Mouse (Mus musculus) kidney, embryonic 14.5 days (tissue): ENCODE results near the gene L1cam. TPM values are rescaled to one million over a fixed set of nuclear protein-coding genes. Genes with fewer than 3 reads are reported as not detected.

Source experiments
- ATAC-seq: fragments of 200-750 bp; cut with Nextera tagmentation; 2 replicates; pipeline ENCODE4 v1.8.0; 2017; ENCODE audit warnings: moderate number of reproducible peaks, mild to moderate bottlenecking, moderate TSS enrichment, moderate library complexity; ENCODE audit not compliant: low FRiP score, low TSS enrichment
- H3K27ac ChIP-seq: fragments of 300-500 bp; sonication (generic); 2 replicates; pipeline ENCODE4 v1.5.1; 2014; ENCODE audit warnings: low read depth, mild to moderate bottlenecking, low read length, moderate library complexity, mixed read lengths
- H3K27me3 ChIP-seq: fragments of 300-500 bp; sonication (generic); 2 replicates; pipeline ENCODE4 v1.6.1; 2014; ENCODE audit warnings: mild to moderate bottlenecking, low read length; ENCODE audit not compliant: control insufficient read depth, insufficient read depth
- H3K36me3 ChIP-seq: fragments of 300-500 bp; sonication (generic); 2 replicates; pipeline ENCODE4 v1.6.1; 2014; ENCODE audit warnings: low read length, mixed read lengths; ENCODE audit not compliant: control insufficient read depth, insufficient read depth
- H3K4me1 ChIP-seq: fragments of 300-500 bp; sonication (generic); 2 replicates; pipeline ENCODE4 v1.6.1; 2014; ENCODE audit warnings: low read length, mixed read lengths; ENCODE audit not compliant: control insufficient read depth, insufficient read depth
- H3K4me2 ChIP-seq: fragments of 300-500 bp; sonication (generic); replicated peaks from 2 replicates; pipeline ENCODE4 v1.6.1; 2014; ENCODE audit warnings: low read depth, mild to moderate bottlenecking, low read length
- H3K4me3 ChIP-seq: fragments of 300-500 bp; sonication (generic); 2 replicates; pipeline ENCODE4 v1.5.1; 2014; ENCODE audit warnings: mild to moderate bottlenecking, low read length
- H3K9ac ChIP-seq: fragments of 300-500 bp; sonication (generic); 2 replicates; pipeline ENCODE4 v1.6.1; 2014; ENCODE audit warnings: low read depth, mild to moderate bottlenecking, low read length, moderate library complexity
- H3K9me3 ChIP-seq: fragments of 300-500 bp; sonication (generic); 2 replicates; pipeline ENCODE4 v1.6.1; 2016; ENCODE audit warnings: low read length; ENCODE audit not compliant: control insufficient read depth
- WGBS: fragments of 180-500 bp; shearing (Covaris S2); extraction: QIAGEN DNeasy Blood & Tissue Kit; methylation state at CpG from one replicate; pipeline ENCODE4 v1.1.7; 2014; 5-methylcytosine and 5-hydroxymethylcytosine counted together
- polyA plus RNA-seq: library from polyadenylated mRNA; unstranded; fragments of >200 nt; fragmentation: Nextera tagmentation; extraction: Ambion mirVana; gene quantifications from 2 replicates; pipeline ENCODE4 v1.2.1, GENCODE M21; 2014

L1cam gene
- polyA plus RNA-seq, result 4.2 and 6.1 TPM in 2 replicates

DNA sequence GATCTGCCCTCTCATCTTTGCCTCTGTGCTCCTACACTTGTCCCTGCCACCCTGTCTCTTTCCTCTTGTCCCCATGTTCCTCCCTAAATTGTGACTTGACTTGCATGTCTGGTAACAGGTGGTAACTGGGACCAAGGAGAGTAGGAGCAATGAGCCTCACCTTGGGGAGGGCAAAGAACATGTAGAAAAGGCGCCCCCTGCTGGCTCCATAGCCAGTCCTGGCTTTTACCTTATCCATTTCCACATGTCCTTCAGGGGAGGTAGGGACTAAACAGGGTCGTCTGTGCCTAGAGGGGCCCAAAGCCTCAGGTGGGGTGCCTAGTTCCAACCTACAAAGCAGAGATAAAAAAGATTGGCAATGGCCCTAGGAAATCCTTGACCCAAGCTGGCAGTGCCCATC is at the start of gene L1cam:
TSS of gene L1cam (minus strand) at position 387 of the 400 bp plus-strand sequence.
- H3K4me3 ChIP-seq, result no peak within 1 kb of the TSS
- H3K9ac ChIP-seq, result no peak within 1 kb of the TSS
- 0 out of 2 replicates have a peak, but pooled peaks have one; percentile 46 for ATAC-seq
- H3K27ac ChIP-seq, result no peak within 1 kb of the TSS
- H3K36me3 ChIP-seq, result no peaks in the 10 kb centered on the region
- 14% methylated on average over 2 of the region's 2 CpGs for WGBS
- no peaks in the 10 kb centered on the region for H3K9me3 ChIP-seq
- H3K27me3 ChIP-seq, result no peaks in the 10 kb centered on the region
- no peak within 1 kb of the TSS for H3K4me2 ChIP-seq
- H3K4me1 ChIP-seq, result no peaks in the 10 kb centered on the region

DNA sequence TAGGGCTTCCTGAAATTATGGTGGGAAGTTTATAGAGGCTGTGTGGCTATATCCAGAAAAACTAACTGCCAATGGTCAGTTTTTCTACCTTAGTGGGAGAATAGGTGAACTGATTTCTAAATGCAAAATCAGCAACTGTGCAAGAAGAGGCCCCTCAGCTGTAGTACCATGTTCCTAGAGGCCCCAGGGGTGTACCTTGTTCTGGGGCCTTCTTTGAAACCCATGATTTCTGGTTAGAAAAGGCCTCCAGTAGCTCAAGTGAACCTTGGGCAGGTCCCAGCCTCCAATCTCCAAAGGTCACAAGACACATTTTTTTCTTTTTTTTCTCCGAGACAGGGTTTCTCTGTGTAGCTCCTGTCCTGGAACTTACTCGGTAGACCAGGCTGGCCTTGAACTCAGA is 46.4 kb upstream of the L1cam start:
- Histone ChIP-seq H3K36me3 (peaks cover 55% of the 10 kb centered on the region), H3K4me2 (no peak overlapping the region), H3K9ac (no peak overlapping the region), H3K4me3 (no peak overlapping the region), H3K9me3 (no peaks in the 10 kb centered on the region), H3K27me3 (no peaks in the 10 kb centered on the region), H3K4me1 (no peaks in the 10 kb centered on the region), H3K27ac (no peak overlapping the region)
- 88% methylated on average over 2 of the region's 2 CpGs for WGBS
- ATAC-seq, result no peak

DNA sequence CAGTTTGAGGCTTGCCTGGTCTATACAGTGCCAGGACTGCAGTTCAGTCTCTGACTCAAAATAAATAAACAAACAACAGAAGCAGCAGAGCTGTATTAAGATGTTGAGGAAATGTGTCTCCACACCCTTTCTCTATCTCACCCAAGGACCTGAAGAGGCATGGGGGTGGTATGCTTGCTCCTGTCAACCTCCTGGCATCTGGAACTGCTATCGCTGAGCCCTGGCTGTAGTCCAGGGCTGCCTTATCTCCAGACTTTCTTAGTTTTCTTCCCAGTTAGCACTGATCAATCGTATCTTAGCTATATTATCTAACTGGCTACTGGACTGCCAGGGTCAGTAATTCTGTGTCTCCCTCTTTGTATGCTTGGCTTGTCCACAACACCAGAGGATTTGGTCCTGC is 46.0 kb upstream of the L1cam start:
- Histone ChIP-seq H3K9ac (no peak overlapping the region), H3K27ac (no peak overlapping the region), H3K4me1 (no peaks in the 10 kb centered on the region), H3K36me3 (peaks cover 50% of the 10 kb centered on the region), H3K4me2 (no peak overlapping the region), H3K9me3 (no peaks in the 10 kb centered on the region), H3K27me3 (no peaks in the 10 kb centered on the region), H3K4me3 (no peak overlapping the region)
- 84% methylated on average over 2 of the region's 2 CpGs for WGBS
- ATAC-seq, result no peak

DNA sequence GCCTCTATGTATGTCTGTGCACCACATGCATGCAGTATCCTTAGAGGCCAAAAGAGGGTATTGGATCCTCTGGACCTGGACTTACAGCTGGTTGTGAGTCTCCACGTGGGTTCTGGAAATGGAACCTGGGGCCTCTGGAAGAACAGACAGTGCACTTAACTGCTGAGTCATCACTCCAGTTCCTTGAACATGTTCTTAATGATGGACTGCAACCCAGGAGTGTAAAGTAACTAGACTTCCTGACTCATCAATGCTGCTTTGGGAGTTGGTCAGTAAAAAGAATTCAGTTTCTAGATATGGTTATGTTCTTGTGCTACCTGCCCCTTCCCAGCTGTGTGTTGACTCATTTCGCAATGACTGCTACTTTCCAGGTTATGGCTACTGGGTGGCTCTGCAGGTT is 36.0 kb upstream of the L1cam start:
- Histone ChIP-seq H3K27ac (no peak overlapping the region), H3K36me3 (no peaks in the 10 kb centered on the region), H3K9me3 (no peaks in the 10 kb centered on the region), H3K4me3 (no peak overlapping the region), H3K27me3 (no peaks in the 10 kb centered on the region), H3K4me2 (no peak overlapping the region), H3K4me1 (no peaks in the 10 kb centered on the region), H3K9ac (no peak overlapping the region)
- 85% methylated on average over 2 of the region's 2 CpGs for WGBS
- no peak for ATAC-seq

DNA sequence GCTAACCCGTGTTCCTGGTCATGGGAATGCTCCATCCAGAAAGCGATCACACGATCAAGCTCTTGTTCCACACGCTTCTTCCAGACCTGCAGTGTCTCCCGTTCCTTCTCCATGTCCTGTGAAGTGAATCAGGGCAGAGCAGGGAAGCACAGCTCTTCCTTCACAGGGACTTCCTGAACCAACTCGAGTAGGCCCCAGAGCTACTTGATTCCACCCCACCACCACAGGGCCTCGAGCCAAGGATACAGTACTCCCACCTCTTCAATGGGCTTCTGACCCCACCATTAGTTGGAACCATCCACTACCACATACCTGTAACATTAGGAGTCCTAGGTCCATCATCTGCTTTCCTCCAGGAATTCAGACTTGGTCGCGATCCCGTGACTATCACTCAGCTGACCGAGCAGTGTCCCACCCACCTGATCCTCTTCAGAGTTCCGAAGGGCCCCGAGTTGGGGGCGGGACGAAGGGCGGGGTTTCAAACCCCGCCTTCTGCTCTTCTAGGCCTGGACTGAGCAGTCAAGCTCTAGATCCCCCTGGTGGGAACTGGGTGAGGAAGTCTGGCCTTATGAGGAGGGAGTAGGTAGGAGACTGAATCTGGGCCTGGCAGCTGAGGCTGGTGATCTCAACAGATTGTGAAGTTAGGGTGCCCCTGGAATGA is 34.6 kb upstream of the L1cam start, which contains the start of gene Renbp:
TSS of gene Renbp (minus strand) at position 449 of the 661 bp plus-strand sequence.
- no peak within 1 kb of the TSS for H3K27ac ChIP-seq
- peak; percentile 97 for ATAC-seq
- H3K9ac ChIP-seq, result 0 out of 2 replicates have a peak within 1 kb of the TSS, but pooled peaks have one; percentile 18
- peak within 1 kb of the TSS; percentile 26 for H3K4me2 ChIP-seq
- H3K36me3 ChIP-seq, result peaks cover 2% of the 10 kb centered on the region; the same call in 1 of the 2 replicates
- WGBS, result 40% methylated on average over 17 of the region's 17 CpGs
- H3K27me3 ChIP-seq, result no peaks in the 10 kb centered on the region
- peak within 1 kb of the TSS; percentile 29 for H3K4me3 ChIP-seq
- H3K9me3 ChIP-seq, result no peaks in the 10 kb centered on the region
- H3K4me1 ChIP-seq, result no peaks in the 10 kb centered on the region

DNA sequence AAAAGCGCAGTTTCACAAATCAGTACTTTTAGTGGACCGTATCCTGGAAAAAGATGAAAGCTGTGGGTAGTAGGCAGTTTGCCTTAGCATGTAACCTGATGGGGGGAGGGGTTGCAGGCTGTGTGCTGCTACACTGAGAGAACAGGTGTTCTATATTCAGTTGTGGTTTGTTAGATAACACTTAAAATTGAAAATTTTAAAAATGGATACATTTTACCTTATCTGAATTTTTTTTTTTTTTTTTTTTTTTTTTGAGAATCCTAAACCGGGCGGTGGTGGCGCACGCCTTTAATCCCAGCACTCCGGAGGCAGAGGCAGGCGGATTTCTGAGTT is 26.6 kb upstream of the L1cam start:
- ATAC-seq, result peak; percentile 25; the same call in 1 of the 2 replicates
- Histone ChIP-seq H3K27me3 (no peaks in the 10 kb centered on the region), H3K4me2 (peak overlapping the region; percentile 52), H3K36me3 (peaks cover 16% of the 10 kb centered on the region), H3K27ac (peak overlapping the region; percentile 67; the same call in 1 of the 2 replicates), H3K9ac (peak overlapping the region; percentile 55; the same call in 1 of the 2 replicates), H3K4me1 (no peaks in the 10 kb centered on the region), H3K4me3 (peak overlapping the region; percentile 60), H3K9me3 (no peaks in the 10 kb centered on the region)
- 81% methylated on average over 8 of the region's 8 CpGs for WGBS

DNA sequence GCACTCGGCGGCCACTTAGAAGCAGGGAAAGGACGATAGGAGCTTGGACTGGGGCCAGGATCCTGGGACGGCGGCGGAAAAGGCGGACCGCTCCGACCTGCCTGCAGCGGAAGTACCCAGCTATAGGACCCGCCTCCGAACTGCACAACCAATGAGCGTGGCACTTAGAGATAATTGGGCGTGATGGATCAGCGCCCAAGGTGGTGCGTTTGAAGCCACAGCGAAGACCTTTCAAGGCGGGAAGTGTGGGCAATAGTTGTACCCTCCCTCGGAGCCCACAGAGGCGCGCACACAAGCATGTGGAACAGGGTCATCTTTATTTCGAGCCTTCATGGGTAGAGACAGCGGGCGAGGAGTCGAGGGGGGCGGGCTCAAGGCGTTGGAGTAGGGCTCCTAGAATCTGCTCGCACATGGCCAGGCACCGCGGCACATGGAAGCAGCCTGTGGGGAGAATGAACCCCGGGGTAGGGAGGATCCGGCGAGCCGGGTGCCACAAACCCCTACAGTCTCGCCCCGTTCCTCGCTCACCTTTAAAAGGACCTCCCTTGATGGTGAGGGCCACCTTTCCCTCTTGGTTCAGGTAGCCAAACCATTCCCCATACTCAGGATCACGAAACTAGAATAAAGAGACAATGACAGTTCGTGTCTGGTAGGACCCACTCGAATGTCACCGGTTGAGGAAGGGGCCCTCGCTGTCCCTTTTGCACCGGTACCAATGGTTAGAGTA is 26.1 kb upstream of the L1cam start, which contains the start of the genes Arhgap4 and Naa10:
TSS of gene Arhgap4 (minus strand) at position 48 of the 727 bp plus-strand sequence.
TSS of gene Naa10 (minus strand) at position 122 of the 727 bp plus-strand sequence.
- peak within 1 kb of the TSS; percentile 52 for H3K4me2 ChIP-seq
- peaks cover 16% of the 10 kb centered on the region for H3K36me3 ChIP-seq
- no peaks in the 10 kb centered on the region for H3K4me1 ChIP-seq
- peak within 1 kb of the TSS; percentile 80 for H3K27ac ChIP-seq
- peak; percentile 99 for ATAC-seq
- WGBS, result 31% methylated on average over 43 of the region's 43 CpGs
- H3K9ac ChIP-seq, result peak within 1 kb of the TSS; percentile 68
- no peaks in the 10 kb centered on the region for H3K9me3 ChIP-seq
- peak within 1 kb of the TSS; percentile 60 for H3K4me3 ChIP-seq
- H3K27me3 ChIP-seq, result no peaks in the 10 kb centered on the region

DNA sequence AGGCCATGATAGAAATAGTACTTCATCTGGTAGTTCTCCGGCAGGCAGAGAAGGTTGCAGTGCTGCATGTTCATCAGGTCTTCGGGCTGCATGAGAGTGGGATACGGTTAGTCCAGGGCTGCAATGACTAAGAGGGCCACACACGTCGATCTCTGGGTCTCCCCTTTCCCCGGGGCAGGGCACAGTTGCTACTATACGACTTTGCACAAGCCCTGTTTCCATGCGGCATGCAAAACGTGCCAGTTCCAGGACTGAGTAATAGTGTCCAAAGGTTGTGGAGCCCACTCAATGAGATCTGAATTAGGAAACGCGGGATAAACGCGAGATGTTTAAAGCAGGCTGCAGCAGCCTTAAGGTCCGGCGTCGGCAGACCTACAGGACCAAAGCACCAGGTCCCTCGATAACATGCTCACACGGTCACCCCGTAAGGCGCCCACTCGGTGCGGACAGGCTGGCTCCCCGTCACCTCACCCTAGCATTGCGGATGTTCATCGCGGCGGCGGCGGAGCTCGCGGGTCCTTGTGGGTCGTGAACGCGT is 25.4 kb upstream of the L1cam start:
- Histone ChIP-seq H3K27me3 (no peaks in the 10 kb centered on the region), H3K4me1 (no peaks in the 10 kb centered on the region), H3K9me3 (no peaks in the 10 kb centered on the region), H3K4me2 (peak overlapping the region; percentile 51), H3K27ac (peak overlapping the region; percentile 80), H3K4me3 (peak overlapping the region; percentile 60), H3K9ac (peak overlapping the region; percentile 68), H3K36me3 (peaks cover 16% of the 10 kb centered on the region)
- ATAC-seq, result peak; percentile 17; the same call in 1 of the 2 replicates
- WGBS, result 35% methylated on average over 34 of the region's 34 CpGs
